Mouse (Mus musculus) testis, postnatal 14 days (tissue): Measurements from ENCODE around the gene Tyrp1.

Experiments
- DNase-seq: peaks from one replicate; pipeline ENCODE4 v3.0.0; 2021; ENCODE audit warnings: low spot score

Tyrp1 gene

DNA sequence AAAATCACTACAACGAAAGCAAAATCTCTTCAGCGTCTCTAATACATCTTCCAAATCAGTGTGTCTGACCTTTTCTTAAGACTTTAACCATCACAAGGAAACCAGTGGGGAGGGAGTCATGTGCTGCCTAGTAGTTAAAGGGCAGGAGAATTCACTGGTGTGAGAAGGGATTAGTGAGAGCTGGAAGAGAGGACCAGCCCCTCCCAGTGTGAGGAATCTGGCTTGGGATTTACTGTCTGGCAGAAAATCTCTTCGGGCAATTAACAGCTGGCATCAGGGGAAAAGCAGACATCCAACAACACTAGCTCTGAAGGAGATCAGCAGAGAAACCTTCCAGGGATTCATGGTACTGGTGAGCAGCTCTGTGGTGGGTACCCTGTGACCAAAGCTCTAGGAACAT, at the start of gene Tyrp1:
Gene Tyrp1 (plus strand): TSS at position 74 of the 400 bp plus-strand sequence.
- DNase-seq: no peak

DNA sequence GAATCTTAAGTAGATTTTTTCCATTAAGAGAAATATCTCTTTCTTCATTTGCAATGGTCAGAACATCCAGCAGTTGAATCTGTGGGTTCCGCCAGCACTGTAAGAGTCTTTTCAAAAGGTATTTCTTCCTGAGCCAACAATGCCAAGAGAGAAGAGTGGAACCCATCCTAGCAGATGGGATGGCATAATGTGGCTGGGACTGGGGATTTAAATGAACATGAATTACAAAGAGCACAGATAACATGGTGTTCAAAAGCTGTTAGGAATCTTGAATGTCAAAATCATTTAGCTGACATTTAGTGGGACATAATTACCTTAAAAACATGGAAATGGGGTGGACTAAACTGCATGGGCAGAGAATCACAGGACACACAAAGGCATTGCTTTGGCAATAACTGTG, 45.6 kb upstream of the Tyrp1 start:
- no peak for DNase-seq

DNA sequence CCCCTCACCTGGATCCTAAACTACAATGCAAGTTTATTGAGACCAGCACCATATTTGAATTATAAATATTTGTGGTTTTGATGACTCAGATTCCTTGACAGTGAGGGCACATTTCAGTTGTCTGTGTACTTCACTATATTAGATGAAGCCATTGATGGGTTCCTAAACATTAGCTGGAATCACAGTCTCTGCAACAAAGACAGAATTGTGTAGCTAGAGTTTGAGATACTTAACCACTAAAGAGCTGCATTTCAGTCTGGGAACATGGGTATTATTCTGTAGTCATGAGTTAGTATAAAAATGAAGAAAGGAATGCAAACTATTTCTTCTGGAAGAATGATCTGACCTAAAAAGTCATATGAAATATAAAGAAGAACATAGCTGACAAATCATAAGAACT, 14.4 kb upstream of the Tyrp1 start:
- DNase-seq: no peak

DNA sequence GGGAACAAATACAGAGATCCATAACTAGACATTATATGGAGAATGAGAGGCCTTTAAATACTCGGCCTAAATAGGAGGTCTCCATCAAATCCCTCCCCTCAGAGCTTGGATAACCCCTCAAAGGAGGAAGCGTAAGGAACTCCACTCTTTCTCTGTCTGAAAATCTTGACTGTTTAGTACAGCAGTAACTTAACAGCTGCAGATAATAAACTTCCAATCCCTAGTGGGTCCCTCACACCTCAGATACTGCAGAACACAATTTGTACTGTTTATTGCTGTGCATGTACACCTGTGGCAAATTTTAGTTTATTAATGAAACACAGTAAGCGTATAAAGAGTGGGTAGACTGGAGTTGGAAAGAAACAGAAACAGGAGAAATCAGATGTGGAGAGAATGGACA, 12.0 kb upstream of the Tyrp1 start:
- no peak for DNase-seq

DNA sequence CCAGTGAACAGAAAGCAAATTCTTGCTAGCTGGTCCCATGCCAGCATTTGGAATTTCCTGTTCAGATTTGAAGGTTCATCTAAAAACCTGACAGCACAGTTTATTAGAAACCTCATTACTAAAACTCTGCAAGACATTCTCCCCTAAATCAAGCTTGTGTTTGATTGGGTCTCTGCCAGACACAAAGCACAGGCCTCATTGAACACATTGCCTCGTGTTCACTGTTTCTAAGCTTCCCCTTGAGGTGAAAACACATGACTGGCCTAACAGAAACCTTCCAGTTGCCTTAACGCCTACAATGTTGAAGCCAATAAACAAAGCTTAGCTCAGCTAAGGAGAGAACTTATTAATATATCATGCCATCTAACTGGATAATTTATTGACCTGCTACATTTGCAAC, 5.7 kb upstream of the Tyrp1 start:
- DNase-seq: no peak

DNA sequence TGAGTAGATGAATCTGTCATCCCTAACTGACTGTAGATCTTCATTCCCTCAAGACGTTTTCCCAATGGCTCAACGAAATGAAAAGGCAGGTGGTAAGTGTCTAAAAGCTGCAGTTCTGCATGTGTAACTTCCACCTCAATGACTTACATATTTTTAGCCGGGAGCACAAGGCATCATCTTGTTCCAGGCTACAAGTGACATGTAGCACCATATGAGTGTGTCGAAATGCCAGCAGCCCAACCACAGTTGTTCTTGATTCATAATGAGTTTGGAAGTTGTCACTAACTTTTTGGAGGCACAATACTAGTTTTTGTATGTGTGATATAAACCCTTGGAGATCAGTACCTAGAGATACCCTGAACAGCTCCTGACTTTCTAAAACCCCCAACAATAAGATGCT, 5.4 kb downstream of the Tyrp1 start:
- no peak for DNase-seq

DNA sequence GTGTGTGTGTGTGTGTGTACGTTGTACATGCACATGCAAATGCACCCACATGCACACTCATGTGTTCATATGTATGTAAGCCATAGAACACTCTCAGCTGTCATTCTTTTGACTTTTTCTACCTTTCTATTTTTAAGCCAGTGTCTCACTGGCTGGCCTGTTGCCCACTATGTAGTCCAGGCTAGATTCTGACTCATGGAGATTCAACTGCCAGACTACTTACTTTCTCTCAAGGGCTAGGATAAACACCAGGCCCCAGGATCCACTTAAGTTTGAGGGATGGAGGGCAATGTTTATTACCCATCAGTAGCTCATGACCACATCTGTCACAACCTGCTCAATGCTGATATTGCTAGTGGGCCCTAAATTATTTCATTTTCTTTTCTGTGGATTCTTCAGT, 8.1 kb downstream of the Tyrp1 start:
- no peak for DNase-seq

DNA sequence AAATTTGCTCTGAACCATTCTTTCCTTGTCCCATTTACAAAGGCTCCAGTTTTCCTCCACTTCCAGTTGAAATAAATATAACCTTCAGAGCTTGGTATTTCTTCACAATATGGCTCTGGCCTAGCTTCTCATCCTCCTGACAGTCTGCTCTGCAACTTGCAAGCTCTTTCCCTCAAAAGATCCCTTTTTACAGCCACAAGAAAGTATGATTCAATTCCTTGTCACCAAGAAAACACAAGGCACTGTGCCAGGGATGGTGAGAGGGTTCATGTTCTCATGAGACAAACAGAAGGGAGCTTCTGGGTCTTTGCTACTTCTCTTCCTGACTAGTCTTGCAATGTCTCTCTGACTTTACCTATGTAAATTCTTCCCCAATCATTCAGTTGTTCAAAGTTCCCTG, 9.8 kb downstream of the Tyrp1 start:
- DNase-seq: no peak

DNA sequence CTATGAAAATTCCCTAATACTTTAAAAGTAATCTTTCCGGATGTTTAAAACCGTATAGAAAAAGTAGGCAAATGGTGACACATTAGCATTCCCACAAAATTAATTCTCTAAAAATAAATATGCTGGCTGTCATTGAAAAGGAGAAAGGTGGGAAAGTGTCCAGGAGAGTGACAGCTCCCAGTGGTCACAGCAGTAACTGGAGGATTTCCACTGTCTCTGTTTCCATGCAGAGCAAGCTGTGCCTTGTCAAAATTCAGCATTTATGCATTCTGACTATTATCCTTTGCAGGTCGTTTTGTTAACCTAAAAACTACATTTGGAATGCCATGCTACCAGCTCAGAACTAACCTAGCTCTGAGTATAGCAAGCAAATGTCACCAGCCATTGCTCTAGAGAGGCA, 12.1 kb downstream of the Tyrp1 start:
- DNase-seq: no peak

DNA sequence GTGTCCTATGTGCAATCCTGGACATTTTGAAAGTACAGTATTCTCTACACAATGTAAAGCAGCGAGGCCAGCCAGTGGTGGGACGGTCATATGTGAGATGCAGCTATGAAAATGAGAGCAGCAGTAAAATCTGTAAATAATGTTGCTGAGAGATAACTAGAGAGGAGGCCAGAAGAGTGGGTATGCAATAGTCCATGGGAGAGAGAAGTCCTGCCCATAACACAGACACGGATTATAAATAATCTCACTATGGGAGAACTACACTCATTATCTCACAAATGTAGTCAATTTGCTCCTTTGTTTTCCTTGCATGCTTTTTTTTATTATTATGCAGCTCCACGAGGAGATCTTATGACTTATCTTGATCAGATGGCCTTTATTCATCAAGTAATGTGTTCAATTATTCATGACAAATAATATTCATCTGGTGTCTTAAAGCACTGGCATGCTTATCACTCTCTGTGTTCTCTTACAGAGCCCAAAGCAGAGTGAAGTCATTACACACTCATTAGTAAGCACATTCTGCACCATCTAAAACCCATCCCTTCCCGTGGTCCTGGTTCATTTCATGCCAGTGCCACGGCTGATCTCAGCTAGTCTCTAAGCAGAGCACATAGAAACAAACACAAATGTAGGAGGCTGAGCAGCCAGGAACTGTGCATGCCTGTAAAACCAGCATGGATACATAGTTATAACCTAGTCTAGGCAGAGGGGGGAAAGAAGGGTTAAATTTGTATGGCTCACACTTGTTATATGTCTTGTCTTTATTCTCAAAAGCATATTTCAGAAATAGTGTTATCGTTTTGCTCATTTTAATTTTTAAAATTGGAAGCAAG, 18.9 kb downstream of the Tyrp1 start:
- no peak for DNase-seq

DNA sequence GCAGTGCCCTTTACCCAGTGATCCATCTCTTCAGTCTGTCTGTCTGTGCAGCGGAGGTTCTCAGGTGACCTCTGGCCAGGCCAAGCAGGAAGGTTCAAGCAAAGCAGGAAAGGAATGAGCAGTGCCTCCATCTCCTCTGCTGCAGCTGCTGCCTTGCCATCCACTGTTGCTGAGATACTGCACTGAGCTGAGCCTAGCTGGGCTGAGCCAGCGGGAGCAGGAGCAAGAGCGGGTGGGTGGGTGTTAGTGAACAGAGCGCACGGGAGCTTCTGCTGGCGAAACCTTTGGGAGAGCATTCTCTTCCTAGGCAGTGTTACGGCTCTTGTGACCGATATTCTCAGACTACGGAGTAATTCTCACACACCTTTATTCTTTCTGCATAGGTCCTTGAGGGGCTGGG, 21.6 kb downstream of the Tyrp1 start:
- DNase-seq: no peak

DNA sequence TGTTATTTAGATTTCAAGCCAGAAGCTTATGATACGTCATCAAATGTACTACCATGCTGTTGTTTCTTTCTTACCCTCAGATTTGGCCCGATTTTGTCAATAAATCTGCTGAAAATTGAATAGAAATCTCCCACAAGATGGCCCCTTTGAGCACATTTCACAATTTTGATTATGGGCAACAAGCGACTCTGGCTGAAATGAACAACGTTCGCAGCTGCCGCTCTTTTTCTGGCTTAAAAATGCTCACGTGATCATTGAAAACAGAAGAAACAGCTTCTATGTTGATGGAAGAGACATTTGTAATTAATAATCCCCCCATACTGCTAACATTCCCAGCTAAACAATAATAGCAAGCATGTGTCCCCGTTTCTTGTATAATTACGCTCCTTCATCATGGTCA, 29.0 kb downstream of the Tyrp1 start:
- DNase-seq: no peak

DNA sequence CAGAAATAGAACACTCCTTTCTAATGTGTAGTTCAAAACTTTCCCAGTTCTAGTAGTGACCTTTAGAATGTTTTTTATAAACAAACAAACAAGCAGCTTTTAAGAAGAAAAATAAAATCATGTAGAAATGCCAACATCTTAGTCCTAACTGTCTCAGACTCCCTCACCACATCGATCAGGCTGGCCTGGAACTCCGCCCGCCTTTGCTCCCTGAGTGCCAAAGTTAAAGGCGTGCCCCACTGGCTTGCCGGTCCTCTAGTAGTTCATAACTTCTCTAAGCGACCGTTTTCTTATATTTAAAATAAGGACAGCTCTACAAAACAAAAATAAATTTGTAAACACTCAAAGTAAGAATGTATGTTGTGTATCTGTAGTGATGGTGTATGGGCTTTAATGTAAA, 30.0 kb downstream of the Tyrp1 start:
- no peak for DNase-seq

DNA sequence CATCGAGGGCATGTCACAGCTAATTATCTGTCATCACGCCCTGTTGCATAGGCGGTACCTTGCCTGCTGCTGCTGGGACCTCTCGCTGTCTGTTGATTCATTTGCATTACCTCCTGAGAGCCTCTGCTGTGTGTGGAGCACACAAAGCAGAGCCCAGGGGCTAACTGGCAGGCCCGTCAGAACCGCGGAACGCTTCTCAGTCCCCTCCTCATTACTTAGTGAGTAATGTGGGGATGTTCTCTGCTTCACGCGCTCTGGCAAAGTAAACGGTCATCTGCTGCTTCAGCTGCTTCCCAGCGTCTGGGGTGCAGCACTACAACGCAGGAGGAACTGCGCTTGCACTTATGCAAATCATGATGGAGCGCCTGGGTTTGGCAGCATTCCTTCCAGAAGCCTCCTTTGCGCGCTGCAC, 30.6 kb downstream of the Tyrp1 start:
- DNase-seq: no peak

DNA sequence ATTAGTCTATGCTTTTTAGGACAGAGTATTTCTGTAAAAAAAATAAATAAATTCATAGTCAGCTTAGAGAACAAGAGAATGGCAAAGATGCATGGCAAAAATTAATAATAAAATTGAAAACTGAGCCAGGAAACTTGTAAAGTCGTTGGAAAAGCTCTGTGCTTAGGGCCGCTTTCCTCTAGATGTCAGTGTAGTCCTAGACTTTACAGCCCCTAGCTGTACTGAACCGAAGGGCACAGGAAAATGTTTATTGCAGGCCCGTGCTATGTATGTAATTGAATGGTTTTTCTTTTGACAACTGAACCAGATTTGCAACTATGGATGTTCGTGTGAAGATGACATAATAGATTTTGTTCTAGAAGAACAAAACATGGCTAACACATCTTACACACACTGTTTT, 32.1 kb downstream of the Tyrp1 start:
- DNase-seq: no peak

DNA sequence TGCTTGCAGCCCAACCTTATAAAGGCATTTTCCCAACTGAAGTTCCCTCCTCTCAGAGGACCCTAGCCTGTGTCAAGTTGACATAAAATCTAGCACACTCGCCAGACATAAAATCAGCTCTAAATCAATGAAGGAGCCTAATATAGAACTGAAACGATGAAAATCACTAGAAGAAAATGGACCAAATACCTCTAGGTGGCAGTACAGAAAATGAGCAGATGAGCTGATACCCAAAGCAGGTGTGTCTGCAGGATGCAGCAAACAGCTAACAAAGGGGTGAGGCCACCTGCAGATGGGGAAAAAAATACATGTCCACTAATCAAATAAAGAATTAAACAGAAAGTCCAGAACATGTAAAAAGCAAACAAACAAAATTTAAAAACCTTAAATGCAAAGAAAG, 35.7 kb downstream of the Tyrp1 start:
- no peak for DNase-seq

DNA sequence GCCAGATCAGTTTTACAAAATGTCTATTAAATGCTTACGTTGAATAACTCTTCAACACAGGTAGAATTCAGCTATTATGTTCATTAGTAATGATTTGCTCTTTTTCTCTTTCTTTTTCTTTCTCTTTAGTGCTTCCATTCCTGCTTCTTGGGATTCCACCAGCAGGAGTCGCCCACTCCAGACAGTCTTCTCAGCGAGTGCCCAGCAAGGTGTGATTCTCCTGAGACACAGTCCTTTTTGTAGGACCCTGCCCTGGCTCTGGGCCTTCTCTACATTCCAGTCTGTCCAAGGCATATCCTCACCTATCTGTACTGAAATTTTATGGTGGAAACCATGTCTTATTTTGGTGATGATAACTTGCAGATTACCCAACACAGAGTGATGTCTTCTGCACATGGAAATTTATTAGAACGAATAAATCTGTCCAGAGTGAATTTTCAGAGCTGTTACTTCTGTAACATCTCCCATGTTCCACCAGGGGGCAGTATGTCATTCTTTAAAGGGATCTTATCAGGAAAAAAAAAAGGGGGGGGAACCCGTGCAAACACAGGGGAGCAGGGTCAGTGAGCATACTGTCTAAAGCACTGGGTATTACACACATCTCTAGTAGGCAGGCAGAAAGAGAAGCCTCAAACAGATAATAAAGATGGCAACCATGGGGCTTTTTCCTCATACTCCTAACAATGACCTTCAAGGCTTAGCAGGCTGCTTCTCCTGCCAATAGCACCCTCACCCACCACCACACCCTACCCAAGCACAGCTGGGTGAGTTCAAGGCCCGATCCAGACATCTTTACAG, 39.1 kb downstream of the Tyrp1 start:
- no peak for DNase-seq

DNA sequence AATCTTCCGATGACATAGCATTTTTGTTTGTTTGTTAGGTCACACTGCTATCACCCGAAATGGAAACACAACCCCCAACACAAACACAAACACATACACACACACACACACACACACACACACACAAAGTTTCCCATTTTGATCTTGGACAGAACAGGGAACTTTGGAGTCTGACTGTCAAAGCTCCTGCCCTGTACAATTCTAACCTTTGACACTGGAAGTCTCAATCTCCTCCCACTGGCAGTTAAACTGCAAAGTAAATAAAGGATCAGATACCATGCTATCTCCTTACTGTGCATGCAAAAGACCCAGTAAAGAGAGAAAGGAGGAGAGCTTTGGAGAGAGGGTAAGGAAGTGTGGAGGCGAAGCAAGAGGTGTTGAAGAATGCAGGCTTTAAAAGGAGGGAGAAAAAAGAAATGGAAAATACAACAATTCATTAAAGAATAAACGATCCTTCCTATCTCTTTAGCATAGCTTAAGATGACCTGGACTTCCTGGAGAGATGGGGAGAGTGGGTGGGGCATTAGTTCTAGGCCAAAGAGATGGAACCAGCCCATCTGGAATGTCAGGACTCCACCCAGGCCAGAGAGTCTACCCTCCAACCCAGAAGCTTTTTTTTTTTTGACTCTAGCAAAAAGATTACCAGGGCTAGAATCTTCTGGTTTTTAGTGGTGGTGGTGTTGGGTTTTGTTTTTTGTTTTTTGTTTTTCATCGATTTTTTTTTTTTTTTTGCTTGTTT, 40.4 kb downstream of the Tyrp1 start:
- no peak for DNase-seq

DNA sequence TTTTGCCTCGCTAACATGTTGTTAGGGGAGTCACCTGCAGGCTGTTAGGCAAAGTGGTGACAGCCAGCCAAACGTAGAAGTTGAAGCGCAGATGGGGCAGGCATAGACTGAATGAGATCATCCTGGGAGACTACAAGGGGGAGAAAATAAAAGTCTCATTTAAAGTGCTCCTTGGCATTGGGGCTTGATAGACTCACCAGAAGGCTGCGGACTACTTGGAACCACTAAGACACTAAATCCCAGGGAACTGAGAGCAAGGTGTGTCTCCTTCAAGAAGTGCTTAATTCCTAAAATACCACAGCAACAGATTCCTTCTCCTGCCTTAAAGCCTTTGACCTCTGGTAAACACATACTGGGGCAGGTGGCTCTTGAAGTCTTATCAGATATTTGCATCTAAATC, 41.1 kb downstream of the Tyrp1 start:
- no peak for DNase-seq

DNA sequence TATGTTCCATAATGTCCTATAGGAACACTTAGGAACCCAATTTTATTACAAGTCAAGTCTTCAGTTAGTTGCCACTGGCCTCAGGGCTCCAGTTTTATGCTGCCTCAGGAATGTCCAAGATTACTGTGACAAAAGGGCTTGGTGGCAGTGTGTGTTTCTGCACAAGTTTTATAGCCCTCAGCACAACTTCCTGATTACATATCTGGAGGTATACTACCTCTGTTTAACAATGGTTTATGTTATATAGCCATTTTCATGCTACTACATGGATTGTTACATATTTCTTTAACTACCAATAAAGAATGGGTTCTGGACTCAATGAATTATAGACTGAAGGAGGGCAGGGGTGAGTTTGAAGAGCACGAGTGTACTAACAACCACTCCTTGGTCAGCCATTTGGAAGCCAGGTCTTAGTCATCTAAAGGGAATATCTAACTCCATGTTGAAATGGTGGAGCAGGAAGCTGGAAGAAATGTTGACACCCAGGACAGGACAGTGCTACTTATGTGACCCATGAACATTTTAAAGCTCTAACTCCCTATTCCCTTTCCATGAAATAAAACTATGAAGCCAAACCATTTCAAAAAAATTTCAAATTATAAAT, 48.2 kb downstream of the Tyrp1 start:
- DNase-seq: no peak

DNA sequence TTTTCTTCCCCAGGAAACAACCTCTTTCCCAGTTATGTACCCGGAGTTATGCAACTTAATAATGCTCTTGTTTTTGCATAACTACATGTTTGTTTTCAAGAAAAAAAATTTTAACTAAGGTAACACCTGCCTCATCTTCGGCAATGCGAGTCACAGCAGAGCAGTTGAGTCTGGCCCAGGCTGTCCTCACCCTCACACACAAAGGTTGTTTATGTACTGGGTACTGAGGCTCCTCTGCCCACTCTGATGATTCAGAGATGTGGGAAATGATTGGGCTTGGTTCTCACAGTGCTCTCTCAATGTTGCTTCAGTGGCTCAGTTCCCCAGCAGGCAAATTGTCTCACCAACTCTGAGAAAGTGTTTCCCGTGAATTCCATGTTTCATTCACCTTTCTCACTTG, 52.7 kb downstream of the Tyrp1 start:
- no peak for DNase-seq

DNA sequence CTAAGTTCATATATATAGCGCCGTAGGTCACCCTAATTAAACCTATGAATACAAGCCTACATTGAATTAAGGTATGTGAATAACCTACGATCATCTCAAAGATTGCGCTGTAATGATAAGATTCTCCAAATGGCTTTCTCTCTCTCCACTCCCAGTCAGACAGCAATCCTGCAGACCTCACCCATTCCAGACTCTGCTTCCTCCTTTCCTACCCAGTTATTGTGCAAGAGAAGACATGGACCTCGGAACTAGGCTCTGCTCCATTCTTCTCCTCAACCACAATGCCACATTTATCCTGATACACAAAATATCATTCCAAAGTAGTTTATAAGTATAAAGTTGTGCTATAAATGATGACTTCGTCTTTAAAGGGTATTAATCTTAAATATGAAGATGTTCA, 57.1 kb downstream of the Tyrp1 start:
- no peak for DNase-seq
